In the genomic region with DNA sequence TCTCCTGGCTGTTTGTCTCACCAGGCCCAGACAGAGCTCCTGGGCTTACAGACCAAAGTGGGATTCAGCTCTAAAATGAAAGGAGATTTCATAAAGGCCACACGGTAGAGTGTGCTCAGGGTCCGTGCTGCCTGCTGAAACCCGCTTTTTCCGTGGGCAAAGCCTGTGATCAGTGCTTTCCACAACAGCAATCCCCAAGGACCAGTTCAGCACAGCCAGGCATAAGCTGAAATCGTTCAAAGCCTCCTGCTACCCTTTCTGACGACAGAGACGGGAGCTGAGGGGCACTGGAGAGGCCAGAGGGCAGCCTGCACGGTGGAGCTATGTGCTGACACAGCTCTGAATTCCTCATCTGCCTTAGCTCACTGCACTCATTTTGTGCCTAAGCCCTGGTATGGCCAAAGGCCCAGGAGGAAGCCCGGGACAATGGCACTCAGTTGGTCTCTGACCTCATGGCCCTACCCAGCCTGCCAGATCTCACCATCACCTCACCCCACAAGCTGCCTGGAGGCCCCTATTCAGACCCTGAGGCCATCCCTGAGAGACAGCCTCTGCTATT, we compare ENCODE assay signal across 10 mouse cellular contexts. TPM values are rescaled to one million over a fixed set of nuclear protein-coding genes. Genes with fewer than 3 reads are reported as not detected.
A peak's percentile ranks its signal among the peaks of the same experiment; 100 is the strongest.
DNase-seq lines count a peak whose midpoint lies in the region; ATAC-seq and TF ChIP-seq lines count a peak whose summit lies in the region.
"Had no signal": no experiment of that assay in that cellular context is flagged by ENCODE, and none has a peak within 500 bp of the region (broad histone marks: within the 10 kb centered on the region; RNA-seq: fewer than 3 reads in every experiment).

No protein-coding gene starts in this region.

- TF ChIP-seq CTCF in forebrain, postnatal 0 days (IDR thresholded peaks at IDR 0.05; ENCODE audit: low read depth): no peak
- TF ChIP-seq CTCF in lung, adult 2 months (IDR thresholded peaks at IDR 0.05; ENCODE audit: insufficient read depth, low read length): no peak

- TF ChIP-seq POLR2A in lung, adult 2 months (IDR thresholded peaks at IDR 0.05; ENCODE audit: borderline replicate concordance, extremely low read depth, low read depth, low read length): no peak

- 0 out of 2 replicates have a peak, but pooled peaks cover 2% of the 10 kb centered on the region for H3K4me1 ChIP-seq in forebrain, embryonic 16.5 days (replicated peaks; ENCODE audit: control insufficient read depth, insufficient read depth, low read length)
- H3K4me1 ChIP-seq in forebrain, postnatal 0 days (ENCODE audit: insufficient read depth): no peaks in the 10 kb centered on the region
- no peaks in the 10 kb centered on the region for H3K4me1 ChIP-seq in lung, adult 2 months (ENCODE audit: control insufficient read depth, insufficient read depth, low read length)
- H3K4me1 ChIP-seq in midbrain, embryonic 13.5 days (replicated peaks): peaks cover 10% of the 10 kb centered on the region
- H3K4me1 ChIP-seq: megakaryocyte, embryonic 14.5 days had no signal

- no peak overlapping the region for H3K4me2 ChIP-seq in forebrain, embryonic 16.5 days (ENCODE audit: low read length)
- H3K4me2 ChIP-seq in forebrain, postnatal 0 days (ENCODE audit: low read depth): no peak overlapping the region
- H3K4me2 ChIP-seq in midbrain, embryonic 13.5 days (replicated peaks): no peak overlapping the region

- no peak overlapping the region for H3K27ac ChIP-seq in forebrain, embryonic 16.5 days (ENCODE audit: low read length)
- no peak overlapping the region for H3K27ac ChIP-seq in forebrain, postnatal 0 days (ENCODE audit: low read depth, low read length)
- H3K27ac ChIP-seq in midbrain, embryonic 13.5 days: no peak overlapping the region

- DNase-seq in forebrain, postnatal 0 days: no peak
- DNase-seq in lung, postnatal 10 days: peak; percentile 11
- DNase-seq in lung, adult 2 months: no peak
- DNase-seq in kidney, adult 8-10 months: peak; percentile 70 to 81
- DNase-seq in thymus, postnatal 0 days (ENCODE audit: low spot score): no peak
- DNase-seq in gastrocnemius, adult 8-10 months (ENCODE audit: low spot score in 2 of 2): no peak
- DNase-seq: right cerebral cortex, postnatal 25 days had no signal

- peak; percentile 20; the same call in 1 of the 2 replicates for ATAC-seq in forebrain, embryonic 16.5 days
- ATAC-seq in forebrain, postnatal 0 days: no peak
- 0 out of 2 replicates have a peak, but pooled peaks have one; percentile 43 for ATAC-seq in midbrain, embryonic 13.5 days

- H3K27me3 ChIP-seq in forebrain, embryonic 16.5 days (replicated peaks; ENCODE audit: control insufficient read depth, insufficient read depth, low read length): no peaks in the 10 kb centered on the region
- no peaks in the 10 kb centered on the region for H3K27me3 ChIP-seq in forebrain, postnatal 0 days (ENCODE audit: insufficient read depth, low read length)
- no peaks in the 10 kb centered on the region for H3K27me3 ChIP-seq in midbrain, embryonic 13.5 days

- no peaks in the 10 kb centered on the region for H3K9me3 ChIP-seq in forebrain, embryonic 16.5 days (ENCODE audit: control insufficient read depth, low read length)
- no peaks in the 10 kb centered on the region for H3K9me3 ChIP-seq in forebrain, postnatal 0 days (ENCODE audit: low read length)
- H3K9me3 ChIP-seq in midbrain, embryonic 13.5 days: no peaks in the 10 kb centered on the region

- WGBS in forebrain, embryonic 16.5 days: 26% methylated on average over 9 of the region's 9 CpGs
- WGBS in forebrain, postnatal 0 days: 30% methylated on average over 9 of the region's 9 CpGs
- WGBS in lung, adult 2 months: 43% methylated on average over 9 of the region's 9 CpGs
- WGBS in midbrain, embryonic 13.5 days: 21% methylated on average over 9 of the region's 9 CpGs

- no peak overlapping the region for H3K4me3 ChIP-seq in forebrain, embryonic 16.5 days (replicated peaks; ENCODE audit: low read length)
- H3K4me3 ChIP-seq in forebrain, postnatal 0 days (ENCODE audit: low read depth, low read length): no peak overlapping the region
- no peak overlapping the region for H3K4me3 ChIP-seq in lung, adult 2 months (replicated peaks; ENCODE audit: extremely low read depth, low read depth, low read length)
- no peak overlapping the region for H3K4me3 ChIP-seq in midbrain, embryonic 13.5 days (replicated peaks)
- H3K4me3 ChIP-seq: megakaryocyte, embryonic 14.5 days had no signal

- no peaks in the 10 kb centered on the region for H3K36me3 ChIP-seq in forebrain, embryonic 16.5 days (ENCODE audit: control insufficient read depth, insufficient read depth)
- no peaks in the 10 kb centered on the region for H3K36me3 ChIP-seq in forebrain, postnatal 0 days (ENCODE audit: insufficient read depth)
- H3K36me3 ChIP-seq in midbrain, embryonic 13.5 days: no peaks in the 10 kb centered on the region

- H3K9ac ChIP-seq in forebrain, embryonic 16.5 days (replicated peaks; ENCODE audit: low read depth, low read length): no peak overlapping the region; the same call in 1 of the 2 replicates
- H3K9ac ChIP-seq in forebrain, postnatal 0 days: no peak overlapping the region
- no peak overlapping the region for H3K9ac ChIP-seq in midbrain, embryonic 13.5 days (replicated peaks)

RNA-seq across cellular contexts. Expression of a gene that starts 10.5 kb away (rescaled TPM):
- polyA plus RNA-seq in forebrain, embryonic 16.5 days (2015; fragmentation: Nextera tagmentation; extraction: Ambion mirVana): 0.92 and 1.6 TPM in 2 replicates
- total RNA-seq in forebrain, postnatal 0 days (2014; rRNA removed): 7.3 and 8.8 TPM in 2 replicates
- 1.7 and 3.1 TPM in 2 replicates for polyA plus RNA-seq in forebrain, postnatal 0 days (2015; fragmentation: Nextera tagmentation; extraction: Ambion mirVana)
- 5.3 and 5.8 TPM in 2 replicates for polyA plus RNA-seq in lung, adult 2 months (2012; rRNA removed)
- polyA plus RNA-seq in midbrain, embryonic 13.5 days (2015; fragmentation: Nextera tagmentation; extraction: Ambion mirVana): 0.64 and 1.4 TPM in 2 replicates
- 0.05 and 0.10 TPM in 2 replicates for polyA plus RNA-seq in thymus, postnatal 0 days (2015; fragmentation: Nextera tagmentation; extraction: Ambion mirVana)
- total RNA-seq in gastrocnemius, adult 8-10 months (2022): 10 to 100 TPM; 59.6 to 63.8 (median 62.0) TPM

Comparison
In these comparisons a context has a peak if more than half of its experiments do, and no peak if none do; other contexts are left out.
1. DNase-seq: peak in lung, postnatal 10 days (single experiment) and kidney, adult 8-10 months (2 of 2); none in forebrain, postnatal 0 days (single experiment), lung, adult 2 months (single experiment), thymus, postnatal 0 days (single experiment) and gastrocnemius, adult 8-10 months (0 of 2).